Mouse (Mus musculus) bone marrow macrophage, adult 2 months (primary cell): ENCODE results near the gene Camkk1.

Experiments
- CTCF ChIP-seq: IDR thresholded peaks from 2 replicates; pipeline ENCODE4 v1.5.1; 2012; ENCODE audit warnings: low read depth, mild to moderate bottlenecking, low read length, moderate library complexity
- POLR2A ChIP-seq: IDR thresholded peaks from 2 replicates; pipeline ENCODE4 v1.6.1; 2012; ENCODE audit warnings: mild to moderate bottlenecking, low read depth, low read length, borderline replicate concordance

- TF ChIP-seq CTCF (no peak), POLR2A (no peak)
These were observed 69.1 kb downstream of the Camkk1 start for GRCm38 (mm10) chr11:73087700-73088480.
